20 mouse cellular contexts compared by ENCODE assay signal in the genomic region with DNA sequence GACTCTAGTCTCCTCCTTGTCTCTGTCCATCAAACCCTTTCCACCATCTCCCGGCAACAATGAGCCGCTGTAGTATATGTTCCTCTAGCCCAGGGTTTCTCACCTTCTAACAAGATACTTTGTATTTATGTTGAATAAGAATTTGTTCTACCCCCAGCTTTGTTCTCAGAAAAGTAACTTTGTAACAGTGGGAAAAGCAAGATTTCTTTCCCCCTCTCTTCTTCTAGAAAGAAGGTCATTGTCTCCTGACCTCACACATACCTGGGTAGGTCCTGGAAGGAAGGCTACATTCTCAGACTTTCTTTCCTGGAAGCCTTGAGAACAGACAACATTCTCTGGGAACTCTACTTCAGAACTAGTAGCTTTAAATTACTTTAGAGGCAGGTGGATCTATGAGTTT. TPM values are rescaled to one million over a fixed set of nuclear protein-coding genes. Genes with fewer than 3 reads are reported as not detected.
"Had no signal": no experiment of that assay in that cellular context is flagged by ENCODE, and none has a peak within 500 bp of the region (broad histone marks: within the 10 kb centered on the region; RNA-seq: fewer than 3 reads in every experiment).

A gene (minus strand): TSS at position 101 of the 400 bp plus-strand sequence.

- DNase-seq: liver, postnatal 0 days; lung, adult 2 months; lung, postnatal 14 days; lung, postnatal 36 days; right cerebral cortex, postnatal 14 days; spleen, adult 18-20 months; thymus, adult 18-20 months; thymus, postnatal 14 days; thymus, postnatal 36 days had no signal

- H3K4me2 ChIP-seq: liver, embryonic 15.5 days; midbrain, embryonic 11.5 days; midbrain, embryonic 13.5 days; midbrain, embryonic 15.5 days; neural tube, embryonic 13.5 days; neural tube, embryonic 15.5 days had no signal

- ATAC-seq: liver, postnatal 0 days; lung, postnatal 0 days; midbrain, embryonic 13.5 days; midbrain, embryonic 15.5 days had no signal

- H3K27ac ChIP-seq: liver, embryonic 15.5 days; lung, embryonic 15.5 days; macrophage; midbrain, embryonic 13.5 days; midbrain, embryonic 15.5 days; neural tube, embryonic 13.5 days; neural tube, embryonic 15.5 days had no signal

- H3K36me3 ChIP-seq: liver, embryonic 15.5 days; lung, embryonic 15.5 days; midbrain, embryonic 13.5 days; midbrain, embryonic 15.5 days; neural tube, embryonic 13.5 days; neural tube, embryonic 15.5 days had no signal

- H3K4me3 ChIP-seq: liver, embryonic 15.5 days; lung, embryonic 15.5 days; megakaryocyte, embryonic 14.5 days; midbrain, embryonic 13.5 days; midbrain, embryonic 15.5 days; myocyte; neural tube, embryonic 13.5 days; neural tube, embryonic 15.5 days had no signal

- H3K9ac ChIP-seq: liver, embryonic 15.5 days; liver, postnatal 0 days; lung, embryonic 15.5 days; midbrain, embryonic 13.5 days; midbrain, embryonic 15.5 days; neural tube, embryonic 13.5 days; neural tube, embryonic 15.5 days had no signal

- H3K9me3 ChIP-seq: liver, embryonic 15.5 days; lung, embryonic 15.5 days; midbrain, embryonic 13.5 days; midbrain, embryonic 15.5 days; neural tube, embryonic 13.5 days; neural tube, embryonic 15.5 days had no signal

RNA-seq across cellular contexts. Expression of the gene that starts here (rescaled TPM):
- polyA plus RNA-seq: midbrain, embryonic 13.5 days had no signal
